Comparison of ENCODE assay signal across 29 mouse cellular contexts in the genomic region with DNA sequence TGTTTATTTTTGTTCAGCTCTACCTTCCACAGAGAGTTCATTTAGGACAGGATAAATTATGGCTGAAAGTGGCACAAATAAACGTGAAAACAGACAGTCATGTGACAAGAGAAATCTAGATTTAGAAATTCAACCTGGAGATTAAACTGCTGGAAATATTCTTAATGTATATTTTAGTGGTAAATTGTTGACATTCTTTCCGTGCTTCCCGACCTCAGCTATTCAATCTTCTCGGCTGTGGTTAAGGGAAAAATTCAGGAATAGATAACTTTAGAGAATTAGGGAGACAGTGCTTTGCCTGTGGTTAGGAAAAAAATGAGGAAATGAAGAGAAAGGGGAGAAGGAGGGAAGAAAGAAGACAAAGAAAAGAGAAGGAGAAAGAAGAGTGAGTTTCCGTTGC.
A peak's percentile ranks its signal among the peaks of the same experiment; 100 is the strongest.
DNase-seq lines count a peak whose midpoint lies in the region; ATAC-seq and TF ChIP-seq lines count a peak whose summit lies in the region.
"Had no signal": no experiment of that assay in that cellular context is flagged by ENCODE, and none has a peak within 500 bp of the region (broad histone marks: within the 10 kb centered on the region; RNA-seq: fewer than 3 reads in every experiment).

No protein-coding gene starts in this region.

- no peak for DNase-seq in kidney, postnatal 36 days
- DNase-seq in 3T3-L1 (ENCODE audit: low read depth, low spot score) = peak; percentile 92
- peak; percentile 40 for DNase-seq in Muller cell, postnatal 12 days (ENCODE audit: inconsistent ontology term)
- DNase-seq in forebrain, embryonic 11.5 days (ENCODE audit: low spot score) = no peak
- no peak for DNase-seq in gastrocnemius, adult 2 months
- DNase-seq: adrenal gland, adult 2 months; adrenal gland, postnatal 36 days; cerebellum, adult 18-20 months; cerebellum, postnatal 10 days; forebrain, postnatal 0 days; gastrocnemius, postnatal 10 days; heart, postnatal 14 days; kidney, adult 8-10 months; liver, postnatal 0 days; lung, postnatal 4 days; thymus, postnatal 4 days had no signal

- WGBS in kidney, embryonic 14.5 days = 56% methylated on average over 5 of the region's 5 CpGs
- 30% methylated on average over 5 of the region's 5 CpGs for WGBS in embryonic facial prominence, embryonic 15.5 days
- WGBS in forebrain, embryonic 11.5 days = 77% methylated on average over 5 of the region's 5 CpGs

- ATAC-seq in kidney, embryonic 14.5 days (ENCODE audit: low FRiP score, low TSS enrichment) = no peak
- no peak for ATAC-seq in embryonic facial prominence, embryonic 15.5 days (ENCODE audit: insufficient number of reproducible peaks, low FRiP score, low TSS enrichment, low read depth)
- no peak for ATAC-seq in forebrain, embryonic 11.5 days (replicated peaks; ENCODE audit: low FRiP score)
- ATAC-seq: activated CD4-positive, CD25-positive, alpha-beta regulatory T cell, adult 4 months; forebrain, postnatal 0 days; hindbrain, embryonic 16.5 days; liver, embryonic 12.5 days; liver, postnatal 0 days had no signal

- H3K27ac ChIP-seq in kidney, embryonic 14.5 days (ENCODE audit: low read depth, low read length) = peak overlapping the region; percentile 55; the same call in 1 of the 2 replicates
- peak overlapping the region; percentile 48; the same call in 1 of the 2 replicates for H3K27ac ChIP-seq in embryonic facial prominence, embryonic 15.5 days (replicated peaks)
- H3K27ac ChIP-seq in forebrain, embryonic 11.5 days (ENCODE audit: low read depth, low read length) = no peak overlapping the region
- no peak overlapping the region for H3K27ac ChIP-seq in gastrocnemius, adult 2 months
- H3K27ac ChIP-seq: forebrain, embryonic 12.5 days; hindbrain, embryonic 10.5 days; left cerebral cortex, adult 2 months; limb, embryonic 13.5 days; liver, embryonic 12.5 days; midbrain, embryonic 12.5 days; neural tube, embryonic 13.5 days had no signal

- H3K9ac ChIP-seq in kidney, embryonic 14.5 days (ENCODE audit: low read depth, low read length) = no peak overlapping the region
- no peak overlapping the region for H3K9ac ChIP-seq in embryonic facial prominence, embryonic 15.5 days
- H3K9ac ChIP-seq in forebrain, embryonic 11.5 days (ENCODE audit: low read length) = no peak overlapping the region
- H3K9ac ChIP-seq: forebrain, embryonic 12.5 days; forebrain, postnatal 0 days; limb, embryonic 13.5 days; liver, embryonic 12.5 days; liver, postnatal 0 days; midbrain, embryonic 12.5 days; neural tube, embryonic 13.5 days had no signal

- H3K27me3 ChIP-seq in kidney, embryonic 14.5 days (ENCODE audit: control insufficient read depth, insufficient read depth, low read length) = no peaks in the 10 kb centered on the region
- no peaks in the 10 kb centered on the region for H3K27me3 ChIP-seq in embryonic facial prominence, embryonic 15.5 days
- H3K27me3 ChIP-seq in forebrain, embryonic 11.5 days (ENCODE audit: control insufficient read depth, insufficient read depth, low read length) = no peaks in the 10 kb centered on the region
- H3K27me3 ChIP-seq: forebrain, embryonic 12.5 days; limb, embryonic 13.5 days; liver, embryonic 12.5 days; megakaryocyte, embryonic 14.5 days; midbrain, embryonic 12.5 days; neural tube, embryonic 13.5 days had no signal

- no peaks in the 10 kb centered on the region for H3K36me3 ChIP-seq in kidney, embryonic 14.5 days (ENCODE audit: control insufficient read depth, insufficient read depth, low read length)
- H3K36me3 ChIP-seq in embryonic facial prominence, embryonic 15.5 days = no peaks in the 10 kb centered on the region
- no peaks in the 10 kb centered on the region for H3K36me3 ChIP-seq in forebrain, embryonic 11.5 days (ENCODE audit: control insufficient read depth, insufficient read depth, low read length)
- H3K36me3 ChIP-seq: forebrain, embryonic 12.5 days; hindbrain, embryonic 10.5 days; limb, embryonic 13.5 days; liver, embryonic 12.5 days; midbrain, embryonic 12.5 days; neural tube, embryonic 13.5 days had no signal

- H3K4me2 ChIP-seq in kidney, embryonic 14.5 days (replicated peaks; ENCODE audit: low read depth, low read length) = no peak overlapping the region
- no peak overlapping the region for H3K4me2 ChIP-seq in embryonic facial prominence, embryonic 15.5 days (replicated peaks)
- H3K4me2 ChIP-seq in forebrain, embryonic 11.5 days (ENCODE audit: low read depth, low read length, severe bottlenecking) = no peak overlapping the region
- H3K4me2 ChIP-seq: forebrain, embryonic 12.5 days; limb, embryonic 13.5 days; liver, embryonic 12.5 days; midbrain, embryonic 12.5 days; neural tube, embryonic 13.5 days had no signal

- intact Hi-C loops in gastrocnemius, adult 2 months (cut with DNase I) = no loop called here

- no peaks in the 10 kb centered on the region for H3K9me3 ChIP-seq in kidney, embryonic 14.5 days (ENCODE audit: control insufficient read depth, low read length)
- H3K9me3 ChIP-seq in embryonic facial prominence, embryonic 15.5 days (replicated peaks) = no peaks in the 10 kb centered on the region
- no peaks in the 10 kb centered on the region for H3K9me3 ChIP-seq in forebrain, embryonic 11.5 days (ENCODE audit: control insufficient read depth, low read length)
- H3K9me3 ChIP-seq: forebrain, embryonic 12.5 days; liver, embryonic 12.5 days; midbrain, embryonic 12.5 days; neural tube, embryonic 13.5 days had no signal

- H3K4me3 ChIP-seq in kidney, embryonic 14.5 days (ENCODE audit: low read length) = no peak overlapping the region
- H3K4me3 ChIP-seq in embryonic facial prominence, embryonic 15.5 days (replicated peaks) = no peak overlapping the region
- H3K4me3 ChIP-seq in forebrain, embryonic 11.5 days (ENCODE audit: low read depth, low read length) = no peak overlapping the region
- H3K4me3 ChIP-seq in gastrocnemius, adult 2 months = no peak overlapping the region
- H3K4me3 ChIP-seq: erythroblast, embryonic 14.5 days; forebrain, embryonic 12.5 days; hindbrain, embryonic 10.5 days; left cerebral cortex, adult 2 months; limb, embryonic 13.5 days; liver, embryonic 12.5 days; megakaryocyte, embryonic 14.5 days; midbrain, embryonic 12.5 days; neural tube, embryonic 13.5 days had no signal

- H3K4me1 ChIP-seq in kidney, embryonic 14.5 days (ENCODE audit: control insufficient read depth, insufficient read depth, low read length) = no peaks in the 10 kb centered on the region
- peaks cover 13% of the 10 kb centered on the region; the same call in 1 of the 2 replicates for H3K4me1 ChIP-seq in embryonic facial prominence, embryonic 15.5 days
- no peaks in the 10 kb centered on the region for H3K4me1 ChIP-seq in forebrain, embryonic 11.5 days (replicated peaks; ENCODE audit: control insufficient read depth, insufficient read depth, low read length)
- H3K4me1 ChIP-seq: liver, embryonic 12.5 days; megakaryocyte, embryonic 14.5 days; midbrain, embryonic 12.5 days; neural tube, embryonic 13.5 days had no signal

- TF ChIP-seq CTCF in gastrocnemius, adult 2 months (IDR thresholded peaks at IDR 0.05) = no peak

Comparison
In these comparisons a context has a peak if more than half of its experiments do, and no peak if none do; other contexts are left out.
1. H3K27ac ChIP-seq: peak in kidney, embryonic 14.5 days (single experiment) and embryonic facial prominence, embryonic 15.5 days (single experiment); none in forebrain, embryonic 11.5 days (single experiment) and gastrocnemius, adult 2 months (single experiment).
2. DNase-seq: peak in 3T3-L1 (single experiment) and Muller cell, postnatal 12 days (single experiment); none in kidney, postnatal 36 days (0 of 2), forebrain, embryonic 11.5 days (single experiment) and gastrocnemius, adult 2 months (single experiment).